Mouse (Mus musculus): ENCODE results near the gene Tnfrsf11a.
A peak's percentile ranks its signal among the peaks of the same experiment; 100 is the strongest.

The Tnfrsf11a gene

GRCm38 (mm10) chr1:105827786-105828345 lies 47.3 kb downstream of the Tnfrsf11a start:
- no peak for DNase-seq (ENCODE audit: low spot score)

DNA sequence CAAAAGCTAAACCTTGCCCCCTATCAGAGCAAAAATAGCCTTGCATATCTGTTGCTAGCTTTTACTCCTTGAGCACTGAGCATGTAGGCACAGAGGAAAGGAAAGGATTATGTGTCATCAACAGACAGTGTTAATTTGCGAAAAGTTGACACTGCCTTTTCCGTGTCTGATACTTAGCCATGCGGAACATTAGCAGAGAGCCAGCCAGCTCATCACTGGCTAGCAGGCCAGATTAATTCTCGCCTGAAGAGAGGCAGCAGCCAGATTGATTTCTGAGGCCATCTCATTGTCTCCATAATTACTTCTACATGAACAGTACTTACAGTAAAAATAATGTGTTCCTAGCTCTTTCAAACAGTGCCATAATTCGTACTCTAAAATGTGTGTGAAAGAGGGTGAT lies 48.7 kb downstream of the Tnfrsf11a start:
- DNase-seq (ENCODE audit: low spot score), result no peak

- DNase-seq (ENCODE audit: low spot score), result no peak
Observed at GRCm38 (mm10) chr1:105832784-105833183, 52.3 kb downstream of the Tnfrsf11a start.

DNA sequence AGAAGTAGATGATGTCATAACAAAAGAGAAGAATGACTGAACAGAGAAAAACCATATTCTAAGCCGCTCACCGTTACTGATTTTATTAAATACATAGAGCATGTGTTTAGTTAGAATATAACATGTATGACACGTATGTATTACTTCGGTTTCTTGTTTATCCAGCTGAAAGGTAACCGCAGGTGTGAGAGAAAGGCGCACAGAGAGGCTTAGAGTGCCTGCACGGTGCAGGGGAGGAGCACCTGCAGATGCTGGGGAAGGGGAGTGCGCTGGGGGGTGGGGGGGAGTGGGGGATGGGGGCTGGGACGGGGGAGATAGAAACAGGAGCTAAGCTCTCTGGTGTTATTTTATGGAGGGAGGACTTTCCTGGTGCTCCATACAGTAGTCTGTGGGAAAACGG lies 62.4 kb downstream of the Tnfrsf11a start:
- DNase-seq (ENCODE audit: low spot score), result no peak

DNA sequence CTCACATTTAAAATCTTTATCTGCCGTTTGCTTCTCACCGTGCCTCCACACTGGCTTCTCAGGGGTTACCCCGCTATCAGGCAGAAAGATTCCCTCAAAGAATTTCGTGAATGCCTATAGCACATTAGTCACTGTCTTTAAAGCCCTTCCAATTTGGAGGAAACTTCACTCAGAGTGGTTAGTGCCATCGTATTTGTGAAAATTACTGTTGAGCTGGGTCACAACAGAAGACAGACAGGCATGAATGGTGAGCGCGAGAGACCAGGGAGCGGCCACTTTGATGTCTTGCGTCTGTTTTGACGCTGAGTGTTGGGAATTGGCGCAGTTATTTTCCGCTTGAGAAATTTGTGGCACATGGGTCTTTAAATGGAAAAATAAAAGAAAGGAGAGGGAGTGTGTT lies 62.9 kb downstream of the Tnfrsf11a start:
- DNase-seq (ENCODE audit: low spot score), result no peak

- no peak for DNase-seq (ENCODE audit: low spot score)
Observed at GRCm38 (mm10) chr1:105843856-105844255, 63.3 kb downstream of the Tnfrsf11a start.

DNA sequence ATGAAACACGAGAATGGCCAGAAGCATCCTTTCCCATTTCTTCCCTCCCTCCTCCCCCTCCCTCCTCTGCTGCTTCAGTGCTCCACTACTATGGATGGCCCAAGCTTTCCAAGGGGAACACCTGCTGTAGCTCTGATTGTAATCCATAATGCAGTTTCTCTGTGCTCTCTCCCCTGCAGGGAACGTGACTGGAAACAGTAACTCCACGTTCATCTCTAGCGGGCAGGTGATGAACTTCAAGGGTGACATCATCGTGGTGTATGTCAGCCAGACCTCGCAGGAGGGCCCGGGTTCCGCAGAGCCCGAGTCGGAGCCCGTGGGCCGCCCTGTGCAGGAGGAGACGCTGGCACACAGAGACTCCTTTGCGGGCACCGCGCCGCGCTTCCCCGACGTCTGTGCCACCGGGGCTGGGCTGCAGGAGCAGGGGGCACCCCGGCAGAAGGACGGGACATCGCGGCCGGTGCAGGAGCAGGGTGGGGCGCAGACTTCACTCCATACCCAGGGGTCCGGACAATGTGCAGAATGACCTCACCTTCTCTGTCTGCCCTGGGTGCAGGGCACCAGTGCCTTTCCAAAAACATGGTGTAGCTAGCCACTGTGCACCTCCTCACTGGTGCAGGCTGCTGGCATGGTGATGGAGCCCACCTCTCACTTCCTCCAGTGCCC lies 64.0 kb downstream of the Tnfrsf11a start:
- DNase-seq (ENCODE audit: low spot score), result no peak

GRCm38 (mm10) chr1:105846431-105846830 lies 65.9 kb downstream of the Tnfrsf11a start:
- no peak for DNase-seq (ENCODE audit: low spot score)

- no peak for DNase-seq (ENCODE audit: low spot score)
Observed at GRCm38 (mm10) chr1:105848806-105849205, 68.3 kb downstream of the Tnfrsf11a start.

DNA sequence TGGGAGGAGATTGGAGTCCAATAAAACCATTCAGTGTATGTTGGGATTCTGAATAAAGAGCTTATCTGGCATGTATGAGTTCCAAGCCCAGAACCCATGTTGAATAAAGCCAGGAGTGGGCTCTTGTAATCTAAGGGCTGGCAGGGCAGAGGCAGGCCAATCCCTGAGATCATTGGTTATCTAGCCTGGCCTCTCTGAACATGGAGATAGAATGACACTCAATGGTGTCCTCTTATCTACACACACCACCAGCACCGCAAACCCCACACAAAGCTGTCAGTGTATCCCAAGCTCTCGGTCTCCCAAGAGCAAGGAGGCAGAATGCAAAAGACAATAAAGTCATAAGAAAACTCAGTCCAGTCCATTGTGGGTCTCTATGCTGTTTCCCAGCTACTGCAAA lies 70.8 kb downstream of the Tnfrsf11a start:
- DNase-seq (ENCODE audit: low spot score), result no peak

- DNase-seq (ENCODE audit: low spot score), result no peak
Observed at GRCm38 (mm10) chr1:105859740-105860139, 79.2 kb downstream of the Tnfrsf11a start.

DNA sequence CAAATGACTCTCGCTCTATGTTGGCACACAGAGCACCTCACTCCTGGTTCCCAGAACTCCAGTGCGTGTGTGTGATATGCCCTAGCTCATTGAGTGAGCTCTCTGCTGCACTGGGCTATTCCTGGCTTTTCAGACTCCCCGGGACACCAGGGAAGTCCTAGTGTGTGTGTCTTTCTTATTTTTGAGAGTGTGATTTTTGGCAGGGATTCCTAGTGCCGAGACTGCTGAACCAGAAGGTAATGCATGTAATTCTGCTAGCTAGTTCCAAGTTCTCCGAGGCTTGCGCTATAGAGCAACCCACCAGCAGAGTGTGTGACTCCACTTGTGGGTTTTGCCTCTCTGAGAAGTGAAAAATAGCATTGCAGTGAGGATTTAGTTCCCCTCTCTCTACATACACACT lies 96.1 kb downstream of the Tnfrsf11a start:
- DNase-seq (ENCODE audit: low spot score), result no peak

DNA sequence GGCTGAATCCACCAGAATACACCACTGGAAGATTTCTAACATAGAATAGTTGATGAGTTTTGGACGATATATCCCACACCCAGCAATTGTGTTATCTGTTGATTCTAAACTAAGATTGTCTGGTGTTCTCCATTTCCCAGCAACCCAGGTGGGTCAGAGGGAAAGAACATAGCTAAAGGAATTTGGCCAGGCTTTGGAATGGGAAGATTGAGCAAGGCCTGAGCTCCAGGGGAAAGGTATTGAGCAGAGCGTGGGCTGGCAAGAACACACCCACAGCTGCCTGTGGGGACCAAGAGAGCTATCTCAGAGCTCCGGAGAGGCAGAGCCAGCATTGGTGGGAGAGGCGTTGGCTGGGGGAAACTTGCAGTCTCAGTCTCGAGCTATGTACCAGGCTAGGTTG lies 97.3 kb downstream of the Tnfrsf11a start:
- no peak for DNase-seq (ENCODE audit: low spot score)

DNA sequence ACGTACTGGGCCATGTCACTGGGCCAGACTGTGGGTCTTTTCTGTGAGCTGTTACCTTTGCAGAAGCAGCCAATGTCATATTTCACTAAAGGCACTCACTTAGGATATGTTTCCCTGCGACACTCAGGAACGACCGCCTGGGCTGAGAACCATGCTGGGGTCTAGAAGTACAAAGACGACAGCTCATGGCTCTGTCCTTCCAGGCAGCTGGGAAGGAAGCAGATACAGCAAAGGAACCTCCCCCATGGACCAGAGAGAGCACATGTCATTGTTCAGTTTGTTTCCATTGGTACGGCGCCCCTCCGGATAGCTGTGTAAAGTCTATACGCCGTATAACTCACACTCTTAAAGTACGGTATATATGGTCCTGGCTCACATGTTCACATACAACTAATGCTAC lies 97.9 kb downstream of the Tnfrsf11a start:
- DNase-seq (ENCODE audit: low spot score), result no peak

- no peak for DNase-seq (ENCODE audit: low spot score)
Observed at GRCm38 (mm10) chr1:105880555-105881304, 100.2 kb downstream of the Tnfrsf11a start.

DNA sequence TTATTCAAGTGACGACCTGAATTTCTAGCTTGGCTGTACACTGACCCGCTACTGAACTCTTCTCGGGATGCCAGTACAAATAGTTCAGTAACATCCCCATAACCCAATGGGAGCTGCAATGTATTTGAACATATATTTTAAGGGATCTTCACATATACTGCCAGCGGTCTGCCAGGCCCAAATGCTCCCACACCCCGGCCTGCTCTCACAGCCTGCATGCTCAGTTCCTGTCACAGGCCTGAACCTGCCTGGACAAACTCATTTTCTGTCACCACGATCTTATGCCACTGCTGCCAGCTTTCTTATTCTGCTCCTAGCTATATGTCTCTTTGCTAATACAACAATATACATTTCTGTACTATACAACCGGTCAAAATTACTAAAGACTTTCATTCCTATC lies 100.9 kb downstream of the Tnfrsf11a start:
- DNase-seq (ENCODE audit: low spot score), result no peak

DNA sequence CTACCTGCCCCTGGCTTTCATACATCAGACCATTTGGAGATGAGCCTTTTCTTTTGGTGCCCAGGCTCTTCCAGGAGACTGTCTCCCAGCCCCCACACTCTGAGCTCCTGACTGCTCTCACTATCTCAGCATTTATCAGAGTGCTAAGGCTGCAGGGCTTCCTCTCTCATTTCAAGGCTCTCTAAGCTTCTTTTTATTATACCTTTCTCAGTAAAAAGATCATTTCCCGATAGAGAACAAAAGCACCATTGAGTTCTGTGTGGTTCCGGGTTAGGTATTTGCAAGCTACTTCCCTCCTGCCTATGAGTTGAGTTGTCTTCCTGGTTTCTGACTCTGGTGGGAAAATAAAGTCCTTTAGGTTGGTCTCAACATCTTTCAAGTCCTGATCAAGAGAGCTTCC lies 103.0 kb downstream of the Tnfrsf11a start:
- DNase-seq (ENCODE audit: low spot score), result no peak

GRCm38 (mm10) chr1:105885101-105885500 lies 104.6 kb downstream of the Tnfrsf11a start:
- no peak for DNase-seq (ENCODE audit: low spot score)

DNA sequence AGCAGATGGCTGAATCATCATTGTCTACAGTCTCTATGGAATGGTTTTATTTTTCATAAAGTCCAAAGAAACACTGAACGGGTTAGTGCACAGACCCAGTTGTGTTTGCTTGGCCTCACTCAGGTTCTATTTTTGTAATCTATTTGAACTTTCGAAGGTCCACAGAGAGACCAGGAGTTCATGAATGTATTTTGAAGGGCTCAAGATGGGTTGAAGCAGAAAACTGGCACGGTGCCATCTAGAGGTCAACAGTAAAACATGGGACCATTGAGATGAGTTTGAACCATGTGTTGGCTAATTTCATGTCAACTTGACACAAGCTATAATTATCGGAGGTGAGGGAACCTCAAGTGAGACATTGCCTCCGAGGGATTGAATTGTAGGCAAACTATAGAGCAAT lies 105.1 kb downstream of the Tnfrsf11a start:
- no peak for DNase-seq (ENCODE audit: low spot score)

- DNase-seq (ENCODE audit: low spot score), result no peak
Observed at GRCm38 (mm10) chr1:105886358-105886757, 105.8 kb downstream of the Tnfrsf11a start.

GRCm38 (mm10) chr1:105891032-105891725 lies 110.7 kb downstream of the Tnfrsf11a start:
- DNase-seq (ENCODE audit: low spot score), result peak; percentile 60

- DNase-seq (ENCODE audit: low spot score), result no peak
Observed at GRCm38 (mm10) chr1:105895019-105895418, 114.5 kb downstream of the Tnfrsf11a start.
